Mouse (Mus musculus): ENCODE measurements at regions not wholly inside any gene's neighbourhood (a gene's known extent, or its start where the extent isn't known, plus 50 kb on each side); places are given as distances from the start of the nearest gene placed in this dataset.

GRCm38 (mm10) chr4:127701651-127702050 is 269.1 kb downstream of the CK137956 start:
- no peak for TF ChIP-seq CTCF (IDR thresholded peaks at IDR 0.05; ENCODE audit: borderline replicate concordance, control insufficient read depth, extremely low read depth, insufficient read depth, low read length, poor library complexity)
- TF ChIP-seq POLR2A (IDR thresholded peaks at IDR 0.05; ENCODE audit: control insufficient read depth, extremely low read depth, insufficient read depth, low read length, poor library complexity), result no peak

Data from thymus, adult 2 months (tissue).